Mouse (Mus musculus) forebrain, embryonic 16.5 days (tissue): ENCODE data around the gene Nmur2. TPM values are rescaled to one million over a fixed set of nuclear protein-coding genes. Genes with fewer than 3 reads are reported as not detected.

Source experiments
- ATAC-seq: fragments of 200-750 bp; cut with Nextera tagmentation; 2 replicates; pipeline ENCODE4 v1.8.0; 2017; ENCODE audit warnings: mild to moderate bottlenecking, moderate library complexity
- H3K27ac ChIP-seq: fragments of 300-500 bp; sonication (generic); 2 replicates; pipeline ENCODE4 v1.5.1; 2014; ENCODE audit warnings: low read length, control low read depth
- H3K27me3 ChIP-seq: fragments of 300-500 bp; sonication (generic); replicated peaks from 2 replicates; pipeline ENCODE4 v1.6.1; 2014; ENCODE audit warnings: low read length; ENCODE audit not compliant: control insufficient read depth, insufficient read depth
- H3K36me3 ChIP-seq: fragments of 300-500 bp; sonication (generic); 2 replicates; pipeline ENCODE4 v1.6.1; 2014; ENCODE audit not compliant: control insufficient read depth, insufficient read depth
- H3K4me1 ChIP-seq: fragments of 300-500 bp; sonication (generic); replicated peaks from 2 replicates; pipeline ENCODE4 v1.6.1; 2014; ENCODE audit warnings: low read length; ENCODE audit not compliant: control insufficient read depth, insufficient read depth
- H3K4me2 ChIP-seq: fragments of 300-500 bp; sonication (generic); 2 replicates; pipeline ENCODE4 v1.6.1; 2014; ENCODE audit warnings: mild to moderate bottlenecking, low read length, control low read depth
- H3K4me3 ChIP-seq: fragments of 300-500 bp; sonication (generic); replicated peaks from 2 replicates; pipeline ENCODE4 v1.5.1; 2014; ENCODE audit warnings: mild to moderate bottlenecking, low read length, control low read depth
- H3K9ac ChIP-seq: fragments of 300-500 bp; sonication (generic); replicated peaks from 2 replicates; pipeline ENCODE4 v1.6.1; 2014; ENCODE audit warnings: low read depth, low read length, control low read depth
- H3K9me3 ChIP-seq: fragments of 300-500 bp; sonication (generic); 2 replicates; pipeline ENCODE4 v1.6.1; 2016; ENCODE audit warnings: low read length; ENCODE audit not compliant: control insufficient read depth
- WGBS: fragments of 180-500 bp; shearing (Covaris S2); extraction: QIAGEN DNeasy Blood & Tissue Kit; methylation state at CpG from one replicate; pipeline ENCODE4 v1.1.7; 2014; 5-methylcytosine and 5-hydroxymethylcytosine counted together
- polyA plus RNA-seq: library from polyadenylated mRNA; unstranded; fragments of >200 nt; fragmentation: Nextera tagmentation; extraction: Ambion mirVana; gene quantifications from 2 replicates; pipeline ENCODE4 v1.2.1, GENCODE M21; 2015

Nmur2 gene
- polyA plus RNA-seq: 0.16 TPM in 1 of 2 replicates, not detected in the other

DNA sequence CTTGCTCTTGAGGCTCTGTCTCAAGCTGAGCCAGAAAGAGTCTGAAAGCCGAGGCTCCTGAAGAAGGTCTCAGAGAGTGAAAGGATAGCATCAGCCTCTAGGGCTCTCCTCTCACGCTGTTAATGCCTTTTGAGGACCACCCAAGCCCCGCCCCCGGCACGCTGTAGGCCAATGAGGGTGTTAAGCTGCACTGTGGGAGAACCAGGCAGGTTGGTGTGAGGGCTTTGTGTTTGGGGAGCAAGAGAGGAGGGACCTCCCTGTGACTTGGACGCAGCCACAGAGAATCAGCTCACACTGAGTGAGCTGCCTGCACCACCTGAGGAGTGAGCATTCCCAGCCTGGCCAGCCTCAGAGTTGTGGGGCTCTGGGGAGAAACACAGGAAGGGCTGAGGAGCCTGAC lies at the start of gene Nmur2:
Gene Nmur2 (minus strand): TSS at position 94 of the 400 bp plus-strand sequence.
- H3K27ac ChIP-seq: no peak within 1 kb of the TSS
- no peak within 1 kb of the TSS for H3K4me3 ChIP-seq
- no peaks in the 10 kb centered on the region for H3K27me3 ChIP-seq
- no peak within 1 kb of the TSS for H3K9ac ChIP-seq
- WGBS: 1% methylated on average over 6 of the region's 6 CpGs
- H3K36me3 ChIP-seq: no peaks in the 10 kb centered on the region
- H3K9me3 ChIP-seq: no peaks in the 10 kb centered on the region
- H3K4me1 ChIP-seq: peaks cover 5% of the 10 kb centered on the region
- ATAC-seq: 0 out of 2 replicates have a peak, but pooled peaks have one; percentile 64
- H3K4me2 ChIP-seq: no peak within 1 kb of the TSS; the same call in 1 of the 2 replicates

DNA sequence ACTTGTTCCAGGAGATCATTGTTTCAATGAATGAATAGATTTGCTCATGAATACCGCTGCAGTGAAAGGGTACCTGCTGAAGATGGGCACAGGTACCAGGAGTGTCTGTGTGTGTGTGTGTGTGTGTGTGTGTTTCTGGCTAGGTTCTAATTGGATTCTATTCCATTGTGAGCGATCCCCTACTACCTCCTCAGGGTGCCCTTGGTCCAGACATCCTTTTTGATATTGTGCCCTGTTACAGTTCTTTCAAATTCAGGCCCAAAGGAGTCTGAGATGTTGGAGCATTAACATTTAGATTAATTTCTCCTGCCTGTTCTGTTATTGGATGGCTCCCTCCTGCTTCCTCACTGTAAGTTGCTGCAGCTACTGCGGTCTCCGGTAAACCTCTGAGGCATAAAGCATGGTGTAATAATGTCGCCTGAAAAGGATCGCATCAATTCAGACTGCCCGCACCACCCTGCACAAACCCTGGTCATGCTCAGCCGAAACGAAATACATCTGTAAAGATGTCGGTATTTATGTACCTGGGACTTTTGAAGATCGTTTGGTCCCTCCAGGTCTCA lies 48.4 kb upstream of the Nmur2 start:
- 89% methylated on average over 11 of the region's 11 CpGs for WGBS

DNA sequence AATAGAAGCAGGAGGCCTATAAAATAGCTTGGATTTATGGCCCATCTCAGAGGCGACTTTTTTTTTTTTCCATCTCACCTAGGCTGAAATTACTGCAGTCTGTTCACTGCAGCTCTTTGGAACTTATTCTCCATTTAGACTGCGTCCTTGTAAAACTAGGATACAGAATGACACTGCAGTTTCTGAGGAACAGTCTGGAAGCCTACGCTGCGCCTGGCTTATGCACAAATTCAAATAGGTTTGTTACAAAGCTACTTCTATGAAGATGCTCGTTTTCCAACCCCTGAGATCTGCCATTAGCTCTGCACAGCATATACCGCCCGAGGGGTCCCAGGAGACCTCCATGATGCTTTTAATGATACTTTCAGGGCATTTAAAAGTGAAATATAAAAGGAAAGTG lies 31.3 kb upstream of the Nmur2 start:
- 75% methylated on average over 7 of the region's 7 CpGs for WGBS
- H3K9ac ChIP-seq: no peak overlapping the region
- no peaks in the 10 kb centered on the region for H3K4me1 ChIP-seq
- H3K27ac ChIP-seq: no peak overlapping the region
- H3K27me3 ChIP-seq: no peaks in the 10 kb centered on the region
- ATAC-seq: no peak
- H3K36me3 ChIP-seq: no peaks in the 10 kb centered on the region
- no peak overlapping the region for H3K4me3 ChIP-seq
- H3K9me3 ChIP-seq: no peaks in the 10 kb centered on the region
- no peak overlapping the region for H3K4me2 ChIP-seq

More for the DNA sequence above, 48.4 kb upstream of the Nmur2 start:
- no peak overlapping the region for H3K9ac ChIP-seq
- H3K4me2 ChIP-seq: no peak overlapping the region
- no peaks in the 10 kb centered on the region for H3K36me3 ChIP-seq
- ATAC-seq: no peak
- H3K4me1 ChIP-seq: no peaks in the 10 kb centered on the region
- H3K27ac ChIP-seq: no peak overlapping the region
- no peaks in the 10 kb centered on the region for H3K9me3 ChIP-seq
- H3K27me3 ChIP-seq: no peaks in the 10 kb centered on the region
- no peak overlapping the region for H3K4me3 ChIP-seq

DNA sequence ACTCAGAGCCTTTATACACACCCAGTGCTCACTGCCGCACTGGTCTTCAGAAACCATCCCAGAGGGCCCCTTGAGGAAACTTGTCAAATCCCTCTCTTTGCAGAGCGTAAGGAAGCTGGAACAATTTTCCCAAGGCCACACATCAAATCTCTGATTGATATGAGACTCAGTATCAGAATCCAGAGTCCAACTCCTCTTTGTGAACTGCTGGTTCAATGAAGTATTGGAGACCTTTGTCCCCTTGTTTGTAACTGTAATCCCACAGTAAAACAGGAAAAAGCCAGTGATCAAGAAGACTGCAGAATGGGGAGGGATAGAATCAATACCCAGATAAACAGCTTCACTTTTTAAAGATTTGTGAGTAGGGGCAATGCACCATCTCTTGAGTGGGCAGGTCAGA lies 28.8 kb upstream of the Nmur2 start:
- Histone ChIP-seq H3K36me3 (no peaks in the 10 kb centered on the region), H3K9ac (no peak overlapping the region), H3K4me1 (no peaks in the 10 kb centered on the region), H3K9me3 (no peaks in the 10 kb centered on the region), H3K27me3 (no peaks in the 10 kb centered on the region), H3K4me2 (no peak overlapping the region), H3K4me3 (no peak overlapping the region), H3K27ac (no peak overlapping the region)
- WGBS: 92% methylated on average over 2 of the region's 2 CpGs
- no peak for ATAC-seq

DNA sequence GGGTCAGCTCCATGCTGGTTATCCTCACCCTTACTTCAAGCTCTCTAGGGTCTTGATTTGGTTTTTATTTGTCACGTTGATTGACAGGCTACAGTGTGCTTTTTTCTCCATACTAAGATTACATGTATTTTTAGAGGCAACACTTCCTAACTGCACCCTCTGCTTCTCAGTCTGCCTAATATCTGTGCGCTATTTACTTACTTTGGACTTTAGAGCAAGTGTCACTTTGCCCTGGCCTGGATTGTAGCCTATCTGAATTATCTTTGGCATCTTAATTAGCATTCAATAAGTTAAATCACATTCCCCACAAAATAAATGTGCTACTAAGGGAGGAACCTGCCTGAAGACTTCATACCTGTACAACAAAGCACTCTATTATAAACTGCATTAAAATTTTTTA lies 24.3 kb upstream of the Nmur2 start:
- no peak overlapping the region for H3K27ac ChIP-seq
- H3K9me3 ChIP-seq: no peaks in the 10 kb centered on the region
- no peaks in the 10 kb centered on the region for H3K36me3 ChIP-seq
- 93% methylated on average over 2 of the region's 2 CpGs for WGBS
- H3K4me3 ChIP-seq: no peak overlapping the region
- no peaks in the 10 kb centered on the region for H3K4me1 ChIP-seq
- H3K27me3 ChIP-seq: no peaks in the 10 kb centered on the region
- no peak for ATAC-seq
- H3K9ac ChIP-seq: no peak overlapping the region
- no peak overlapping the region for H3K4me2 ChIP-seq

DNA sequence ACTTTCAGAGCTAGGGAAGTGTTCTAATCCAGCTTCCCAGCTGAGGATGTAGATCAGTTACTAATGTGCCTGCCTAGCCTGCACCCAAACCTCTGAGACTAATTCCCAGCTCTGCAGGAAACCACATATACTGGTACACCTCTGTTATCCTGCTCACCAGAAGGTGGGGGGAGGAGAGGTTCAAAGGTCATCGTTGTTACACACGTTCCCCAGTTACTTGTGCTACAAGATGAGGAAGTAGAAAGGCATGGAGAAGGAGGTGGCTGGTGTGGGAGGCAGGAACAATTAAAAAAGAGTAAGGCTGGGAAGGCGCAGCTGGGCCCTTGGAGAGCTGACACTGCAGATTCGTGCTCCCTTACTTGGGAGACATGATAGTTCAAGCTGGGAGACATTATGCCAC lies 23.8 kb upstream of the Nmur2 start:
- Histone ChIP-seq H3K4me2 (no peak overlapping the region), H3K4me1 (no peaks in the 10 kb centered on the region), H3K9ac (no peak overlapping the region), H3K27ac (no peak overlapping the region), H3K36me3 (no peaks in the 10 kb centered on the region), H3K27me3 (no peaks in the 10 kb centered on the region), H3K9me3 (no peaks in the 10 kb centered on the region), H3K4me3 (no peak overlapping the region)
- no peak for ATAC-seq
- WGBS: 68% methylated on average over 4 of the region's 4 CpGs

DNA sequence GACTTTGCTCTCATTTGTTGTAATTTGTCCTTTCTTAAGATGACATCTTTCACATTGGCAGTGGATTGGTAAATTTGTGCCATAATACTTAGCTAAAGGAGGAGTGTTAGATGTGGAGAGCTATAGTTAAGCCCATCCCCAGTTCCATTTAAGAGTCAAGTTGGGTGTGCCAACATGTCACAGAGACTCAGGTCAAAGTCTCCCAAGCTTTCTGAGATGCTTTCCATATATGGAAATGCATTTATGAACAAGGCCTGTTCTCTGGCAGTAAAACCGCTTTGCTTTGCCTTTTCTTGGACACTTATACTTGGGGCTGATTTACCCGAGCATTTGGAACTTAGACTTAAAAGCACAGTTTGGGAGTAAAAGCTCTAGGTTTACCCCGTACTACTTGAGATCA lies 18.4 kb upstream of the Nmur2 start:
- Histone ChIP-seq H3K9ac (no peak overlapping the region), H3K27ac (no peak overlapping the region), H3K4me2 (no peak overlapping the region), H3K4me3 (no peak overlapping the region), H3K4me1 (no peaks in the 10 kb centered on the region; the same call in 1 of the 2 replicates), H3K9me3 (no peaks in the 10 kb centered on the region), H3K27me3 (no peaks in the 10 kb centered on the region), H3K36me3 (no peaks in the 10 kb centered on the region)
- 85% methylated on average over 3 of the region's 3 CpGs for WGBS
- ATAC-seq: no peak

DNA sequence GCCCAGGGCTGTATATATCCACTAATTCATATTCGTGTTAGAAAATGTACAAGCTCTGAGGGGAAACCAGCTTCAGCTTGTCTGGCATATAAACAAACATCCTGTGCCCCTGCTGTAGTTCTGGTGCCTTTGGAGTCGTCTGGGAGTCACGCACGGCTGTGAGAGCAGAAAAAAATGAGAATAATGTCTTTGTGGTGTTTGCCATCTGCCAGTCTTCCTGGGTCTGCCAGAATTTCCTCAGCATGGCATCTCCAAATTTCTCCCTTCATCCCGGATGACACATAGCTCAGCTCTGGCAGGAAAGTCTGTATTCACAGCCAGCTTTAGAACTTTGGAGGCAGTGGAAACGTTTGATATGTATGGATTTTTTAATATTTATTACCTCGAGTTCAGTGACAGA lies 13.6 kb upstream of the Nmur2 start:
- 48% methylated on average over 7 of the region's 7 CpGs for WGBS
- ATAC-seq: peak; percentile 85
- H3K4me3 ChIP-seq: no peak overlapping the region

DNA sequence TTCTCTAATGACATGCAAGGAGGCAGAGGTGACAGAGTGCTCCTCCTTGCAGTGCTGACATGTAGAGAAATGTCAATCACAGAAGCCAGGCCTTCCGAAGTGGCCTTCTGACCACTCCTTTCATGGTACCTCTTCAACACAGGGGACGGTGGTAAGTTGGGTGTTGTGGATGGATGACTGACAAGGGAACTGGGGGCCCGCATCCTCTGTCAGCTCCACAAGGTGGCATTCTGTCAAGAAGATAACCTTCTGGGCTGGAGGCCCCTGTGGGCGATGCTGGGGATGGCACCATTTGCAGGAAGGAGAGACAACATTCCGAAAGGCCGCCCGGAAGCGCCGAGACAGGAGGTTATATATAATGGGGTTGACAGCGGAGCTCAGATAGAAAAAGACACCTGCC lies 14.0 kb downstream of the Nmur2 start:
- no peak overlapping the region for H3K4me3 ChIP-seq
- peaks cover 12% of the 10 kb centered on the region for H3K4me1 ChIP-seq
- 88% methylated on average over 10 of the region's 10 CpGs for WGBS
- H3K9me3 ChIP-seq: no peaks in the 10 kb centered on the region
- H3K27ac ChIP-seq: no peak overlapping the region
- no peak overlapping the region for H3K9ac ChIP-seq
- no peak for ATAC-seq
- H3K36me3 ChIP-seq: no peaks in the 10 kb centered on the region
- H3K27me3 ChIP-seq: peaks cover 13% of the 10 kb centered on the region
- no peak overlapping the region for H3K4me2 ChIP-seq

More for the DNA sequence above, 13.6 kb upstream of the Nmur2 start:
- Histone ChIP-seq H3K9ac (no peak overlapping the region), H3K27ac (peak overlapping the region; percentile 74), H3K4me2 (no peak overlapping the region), H3K4me1 (no peaks in the 10 kb centered on the region; the same call in 1 of the 2 replicates), H3K36me3 (no peaks in the 10 kb centered on the region), H3K9me3 (no peaks in the 10 kb centered on the region), H3K27me3 (no peaks in the 10 kb centered on the region)
